Mouse (Mus musculus): ENCODE measurements at regions not wholly inside any gene's neighbourhood (a gene's known extent, or its start where the extent isn't known, plus 50 kb on each side); places are given as distances from the start of the nearest gene placed in this dataset.
A peak's percentile ranks its signal among the peaks of the same experiment; 100 is the strongest.

DNA sequence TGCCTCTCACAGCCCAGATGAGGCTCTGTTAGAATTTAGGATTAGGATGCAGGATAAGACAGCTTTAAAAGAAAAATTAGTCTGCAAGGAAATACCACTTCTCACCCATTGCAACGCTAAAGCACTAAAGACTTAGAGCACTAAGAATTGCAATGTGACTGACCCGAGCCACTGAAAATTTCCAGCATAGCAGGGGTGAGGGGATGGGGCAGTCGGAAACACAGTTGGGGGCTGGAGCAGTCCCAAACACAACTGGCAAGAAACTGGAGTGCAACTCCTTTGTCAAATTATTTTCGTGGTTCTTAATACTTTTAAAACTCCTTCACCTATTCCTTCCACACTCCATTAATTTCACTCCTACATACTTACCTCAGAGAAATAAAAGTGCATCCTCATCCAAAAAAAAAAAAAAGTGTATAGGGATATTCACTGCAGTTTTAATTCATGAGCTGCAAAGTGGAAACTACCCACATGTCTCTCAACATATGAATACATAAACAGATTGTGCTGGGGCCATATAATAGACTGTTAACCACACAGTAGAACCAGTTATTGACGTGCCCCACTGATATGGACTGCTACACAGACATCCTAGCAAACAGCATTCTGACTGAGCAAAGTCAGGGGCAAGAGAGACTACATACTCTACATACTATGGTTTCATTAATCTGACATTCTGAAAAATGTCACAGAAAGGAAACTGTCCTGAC is 210.3 kb upstream of the Btbd3 start:
- no peaks in the 10 kb centered on the region for H3K36me3 ChIP-seq
- no peaks in the 10 kb centered on the region for H3K27me3 ChIP-seq (ENCODE audit: low read depth, poor library complexity, severe bottlenecking)
- no peak for DNase-seq (ENCODE audit: low spot score)
- WGBS = 51% methylated on average over 5 of the region's 5 CpGs
- H3K9me3 ChIP-seq (replicated peaks) = no peaks in the 10 kb centered on the region
- H3K4me1 ChIP-seq = peaks cover 13% of the 10 kb centered on the region
- H3K27ac ChIP-seq (replicated peaks) = no peak overlapping the region
- H3K4me3 ChIP-seq = no peak overlapping the region

DNA sequence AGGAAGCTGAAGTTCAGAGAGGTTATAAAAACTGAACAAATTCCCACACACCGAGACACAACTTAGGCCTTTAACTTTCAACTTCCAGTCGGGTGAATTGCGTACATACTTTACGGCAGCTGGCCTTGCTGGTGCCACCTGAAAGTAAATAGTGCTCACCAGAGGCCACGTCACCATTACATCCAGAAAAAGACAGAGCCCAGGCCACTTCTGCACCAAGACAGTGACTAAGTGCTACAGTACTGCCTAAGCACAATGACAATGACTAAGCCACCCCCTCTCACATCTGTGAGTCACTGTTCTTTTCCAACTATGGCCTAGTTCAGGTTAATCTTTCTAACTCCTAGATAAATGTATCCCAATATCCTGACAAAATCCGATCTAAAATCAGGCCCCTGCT is 215.7 kb upstream of the Btbd3 start:
- WGBS = 86% methylated on average over 6 of the region's 6 CpGs

DNA sequence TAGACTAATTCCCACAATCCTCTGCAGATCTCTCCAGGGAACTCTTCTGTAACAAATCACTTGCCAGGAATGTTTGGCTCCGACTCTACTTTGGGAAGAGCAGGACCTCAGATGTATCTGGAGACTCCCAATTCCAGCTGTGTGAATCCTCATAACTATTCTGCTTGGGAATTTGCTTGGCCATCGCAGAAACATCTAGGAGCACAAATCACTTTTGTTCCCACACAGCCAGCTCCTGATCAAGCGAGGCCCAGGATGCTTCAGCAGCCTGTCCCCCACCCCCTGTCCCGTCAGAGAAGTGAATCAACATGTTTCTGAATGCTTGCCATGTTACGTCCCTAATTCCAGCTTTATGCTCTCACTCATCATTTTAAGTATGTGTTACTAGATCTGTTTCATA is 216.1 kb upstream of the Btbd3 start:
- H3K27me3 ChIP-seq (ENCODE audit: low read depth, poor library complexity, severe bottlenecking) = no peaks in the 10 kb centered on the region
- H3K27ac ChIP-seq (replicated peaks) = no peak overlapping the region
- 86% methylated on average over 5 of the region's 5 CpGs for WGBS
- no peak for DNase-seq (ENCODE audit: low spot score)
- H3K4me3 ChIP-seq = no peak overlapping the region
- H3K4me1 ChIP-seq = peaks cover 2% of the 10 kb centered on the region; the same call in 1 of the 2 replicates
- no peaks in the 10 kb centered on the region for H3K36me3 ChIP-seq
- H3K9me3 ChIP-seq (replicated peaks) = no peaks in the 10 kb centered on the region

More for the DNA sequence above, 215.7 kb upstream of the Btbd3 start:
- H3K36me3 ChIP-seq = no peaks in the 10 kb centered on the region
- peaks cover 6% of the 10 kb centered on the region for H3K4me1 ChIP-seq
- no peak overlapping the region for H3K4me3 ChIP-seq
- no peaks in the 10 kb centered on the region for H3K9me3 ChIP-seq (replicated peaks)
- no peak overlapping the region for H3K27ac ChIP-seq (replicated peaks)
- DNase-seq (ENCODE audit: low spot score) = no peak
- no peaks in the 10 kb centered on the region for H3K27me3 ChIP-seq (ENCODE audit: low read depth, poor library complexity, severe bottlenecking)

DNA sequence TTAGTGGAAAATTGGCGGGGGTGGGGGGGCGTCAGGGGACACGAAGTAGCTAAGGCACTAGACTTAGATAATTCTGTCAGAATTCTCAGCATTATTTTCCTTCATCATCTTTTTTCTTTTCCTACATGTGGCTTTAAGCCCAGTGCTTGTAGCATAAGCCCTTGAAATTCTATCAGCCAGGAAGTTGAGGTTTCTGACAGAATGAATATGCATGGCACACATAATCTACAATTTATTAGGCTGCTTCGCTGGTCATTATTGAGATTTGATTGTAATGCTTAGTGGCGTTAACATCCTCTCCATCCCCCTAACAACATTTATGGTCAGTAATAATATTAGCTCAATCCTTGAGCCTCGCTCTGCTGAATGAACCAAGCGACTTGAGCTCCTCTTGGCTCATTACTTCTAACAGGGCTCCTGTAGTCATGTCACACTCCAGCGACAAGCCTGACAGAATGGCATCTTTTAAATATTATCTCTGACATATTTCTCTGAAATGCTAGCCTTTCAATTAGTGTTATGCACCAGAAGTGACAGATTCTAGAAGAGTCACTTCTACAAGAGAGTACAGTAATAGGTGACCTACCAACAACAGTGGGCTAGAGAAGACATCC is 222.1 kb upstream of the Btbd3 start:
- no peaks in the 10 kb centered on the region for H3K36me3 ChIP-seq
- no peak overlapping the region for H3K4me3 ChIP-seq
- H3K27me3 ChIP-seq (ENCODE audit: low read depth, poor library complexity, severe bottlenecking) = no peaks in the 10 kb centered on the region
- H3K9me3 ChIP-seq (replicated peaks) = no peaks in the 10 kb centered on the region
- no peaks in the 10 kb centered on the region for H3K4me1 ChIP-seq
- DNase-seq (ENCODE audit: low spot score) = no peak
- H3K27ac ChIP-seq (replicated peaks) = no peak overlapping the region
- 91% methylated on average over 8 of the region's 8 CpGs for WGBS

- H3K27me3 ChIP-seq (ENCODE audit: low read depth, poor library complexity, severe bottlenecking) = no peaks in the 10 kb centered on the region
- H3K4me1 ChIP-seq = no peaks in the 10 kb centered on the region
- H3K27ac ChIP-seq (replicated peaks) = no peak overlapping the region
- H3K9me3 ChIP-seq (replicated peaks) = no peaks in the 10 kb centered on the region
- no peak overlapping the region for H3K4me3 ChIP-seq
- WGBS = 41% methylated on average over 11 of the region's 11 CpGs
- peak; percentile 64 for DNase-seq (ENCODE audit: low spot score)
- H3K36me3 ChIP-seq = no peaks in the 10 kb centered on the region
Measured at GRCm38 (mm10) chr2:138033379-138034122, 222.8 kb upstream of the Btbd3 start.

DNA sequence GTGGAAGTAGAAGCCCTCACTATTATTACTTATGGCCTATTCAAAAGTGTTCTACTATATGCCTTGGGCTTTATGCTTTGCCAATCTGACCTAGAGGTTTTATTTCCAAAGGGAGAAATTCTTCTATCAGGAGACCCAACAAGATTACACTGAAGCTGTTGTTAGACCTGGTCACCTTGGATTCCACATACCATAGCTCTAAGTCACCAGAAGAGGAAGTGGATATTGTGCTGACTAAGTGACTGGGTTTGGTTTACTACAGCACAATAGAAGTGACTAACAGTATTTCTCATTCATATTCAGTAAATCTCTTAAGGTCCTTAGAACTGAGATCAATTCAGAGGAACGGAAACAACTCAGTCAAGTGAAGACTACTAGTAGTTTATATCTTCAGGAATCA is 229.0 kb upstream of the Btbd3 start:
- H3K4me1 ChIP-seq = no peaks in the 10 kb centered on the region
- H3K9me3 ChIP-seq (replicated peaks) = no peaks in the 10 kb centered on the region
- 82% methylated on average over 1 of the region's 1 CpGs for WGBS
- H3K27me3 ChIP-seq (ENCODE audit: low read depth, poor library complexity, severe bottlenecking) = no peaks in the 10 kb centered on the region
- no peak for DNase-seq (ENCODE audit: low spot score)
- H3K27ac ChIP-seq (replicated peaks) = no peak overlapping the region
- H3K4me3 ChIP-seq = no peak overlapping the region
- H3K36me3 ChIP-seq = no peaks in the 10 kb centered on the region

- 86% methylated on average over 2 of the region's 2 CpGs for WGBS
- Histone ChIP-seq H3K36me3 (no peaks in the 10 kb centered on the region), H3K4me3 (no peak overlapping the region), H3K9me3 (replicated peaks) (no peaks in the 10 kb centered on the region), H3K27me3 (ENCODE audit: low read depth, poor library complexity, severe bottlenecking) (no peaks in the 10 kb centered on the region), H3K4me1 (no peaks in the 10 kb centered on the region), H3K27ac (replicated peaks) (no peak overlapping the region)
- no peak for DNase-seq (ENCODE audit: low spot score)
Measured at GRCm38 (mm10) chr2:138023558-138023957, 232.8 kb upstream of the Btbd3 start.

GRCm38 (mm10) chr2:137981766-137982165 is 274.6 kb upstream of the Btbd3 start:
- Histone ChIP-seq H3K27ac (replicated peaks) (no peak overlapping the region), H3K9me3 (replicated peaks) (no peaks in the 10 kb centered on the region), H3K36me3 (no peaks in the 10 kb centered on the region), H3K27me3 (ENCODE audit: low read depth, poor library complexity, severe bottlenecking) (no peaks in the 10 kb centered on the region), H3K4me3 (no peak overlapping the region), H3K4me1 (peaks cover 8% of the 10 kb centered on the region)
- WGBS = 50% methylated on average over 3 of the region's 3 CpGs
- no peak for DNase-seq (ENCODE audit: low spot score)

DNA sequence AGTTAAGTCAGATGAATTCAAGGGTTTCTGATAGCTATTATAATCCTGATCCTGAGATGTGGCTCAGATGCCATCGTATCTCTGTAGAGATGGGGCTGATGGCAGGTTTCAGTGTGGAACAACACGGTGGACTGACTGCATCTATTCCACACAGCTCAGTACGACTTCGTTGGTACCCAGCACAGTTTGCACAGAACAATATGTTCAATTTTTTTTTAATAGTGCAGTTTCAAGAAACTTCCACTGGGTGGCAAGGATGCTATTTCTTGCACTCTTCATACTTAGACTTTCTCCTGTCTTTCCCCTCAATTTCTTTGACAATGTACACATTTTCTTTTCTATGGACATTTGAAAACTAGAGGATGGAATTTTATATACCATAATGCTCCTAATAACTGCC is 278.6 kb upstream of the Btbd3 start:
- no peaks in the 10 kb centered on the region for H3K9me3 ChIP-seq (replicated peaks)
- DNase-seq (ENCODE audit: low spot score) = no peak
- H3K27ac ChIP-seq (replicated peaks) = no peak overlapping the region
- no peaks in the 10 kb centered on the region for H3K27me3 ChIP-seq (ENCODE audit: low read depth, poor library complexity, severe bottlenecking)
- H3K4me3 ChIP-seq = no peak overlapping the region
- peaks cover 22% of the 10 kb centered on the region for H3K4me1 ChIP-seq
- WGBS = 75% methylated on average over 4 of the region's 4 CpGs
- H3K36me3 ChIP-seq = no peaks in the 10 kb centered on the region

- Histone ChIP-seq H3K4me1 (peaks cover 14% of the 10 kb centered on the region), H3K9me3 (replicated peaks) (no peaks in the 10 kb centered on the region), H3K27me3 (ENCODE audit: low read depth, poor library complexity, severe bottlenecking) (no peaks in the 10 kb centered on the region), H3K27ac (replicated peaks) (no peak overlapping the region), H3K4me3 (no peak overlapping the region), H3K36me3 (no peaks in the 10 kb centered on the region)
- 67% methylated on average over 3 of the region's 3 CpGs for WGBS
- DNase-seq (ENCODE audit: low spot score) = no peak
Measured at GRCm38 (mm10) chr2:137974651-137975050, 281.7 kb upstream of the Btbd3 start.

- DNase-seq (ENCODE audit: low spot score) = no peak
- H3K4me3 ChIP-seq = no peak overlapping the region
- no peaks in the 10 kb centered on the region for H3K27me3 ChIP-seq (ENCODE audit: low read depth, poor library complexity, severe bottlenecking)
- H3K9me3 ChIP-seq (replicated peaks) = no peaks in the 10 kb centered on the region
- H3K27ac ChIP-seq (replicated peaks) = no peak overlapping the region
- no peaks in the 10 kb centered on the region for H3K36me3 ChIP-seq
- peaks cover 9% of the 10 kb centered on the region for H3K4me1 ChIP-seq
- 88% methylated on average over 4 of the region's 4 CpGs for WGBS
Measured at GRCm38 (mm10) chr2:137969156-137969555, 287.2 kb upstream of the Btbd3 start.

DNA sequence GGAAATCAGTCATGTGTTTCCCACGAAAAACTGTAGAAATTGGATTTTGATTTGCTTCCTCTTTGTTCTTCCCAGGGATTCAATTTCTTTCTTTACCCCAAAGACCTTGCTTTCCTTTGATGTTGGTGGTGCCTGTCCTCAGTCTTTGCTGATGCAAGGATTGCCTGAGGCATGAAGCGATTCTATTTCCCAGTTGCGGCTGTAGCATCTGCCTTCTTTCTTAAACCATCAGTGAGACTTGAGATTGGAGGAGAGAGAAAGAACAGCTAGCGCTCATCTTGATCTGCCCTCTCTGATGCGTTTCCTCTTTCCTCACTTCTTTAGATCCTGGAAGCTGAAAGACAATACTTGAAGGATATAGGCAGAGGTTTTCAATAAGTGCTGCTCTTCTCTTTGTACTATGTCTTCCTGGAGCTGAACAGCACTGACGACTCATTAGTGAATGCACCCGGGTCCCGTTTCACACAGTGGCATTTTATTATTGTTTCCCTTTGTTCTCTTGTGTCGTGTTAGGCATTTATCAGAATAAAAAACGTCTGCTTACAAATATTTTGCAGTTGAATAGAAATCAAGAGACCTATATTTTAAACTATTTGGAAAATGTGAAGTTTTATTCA is 289.8 kb upstream of the Btbd3 start:
- no peak overlapping the region for H3K4me3 ChIP-seq
- H3K27ac ChIP-seq (replicated peaks) = peak overlapping the region; percentile 46; the same call in 1 of the 2 replicates
- H3K27me3 ChIP-seq (ENCODE audit: low read depth, poor library complexity, severe bottlenecking) = no peaks in the 10 kb centered on the region
- peaks cover 6% of the 10 kb centered on the region for H3K4me1 ChIP-seq
- H3K9me3 ChIP-seq (replicated peaks) = no peaks in the 10 kb centered on the region
- no peaks in the 10 kb centered on the region for H3K36me3 ChIP-seq
- WGBS = 50% methylated on average over 10 of the region's 10 CpGs
- no peak for DNase-seq (ENCODE audit: low spot score)

GRCm38 (mm10) chr2:137954830-137955229 is 301.5 kb upstream of the Btbd3 start:
- Histone ChIP-seq H3K36me3 (no peaks in the 10 kb centered on the region), H3K27ac (replicated peaks) (no peak overlapping the region), H3K4me1 (no peaks in the 10 kb centered on the region), H3K27me3 (ENCODE audit: low read depth, poor library complexity, severe bottlenecking) (no peaks in the 10 kb centered on the region), H3K4me3 (no peak overlapping the region), H3K9me3 (replicated peaks) (no peaks in the 10 kb centered on the region)
- no peak for DNase-seq (ENCODE audit: low spot score)
- WGBS = 94% methylated on average over 2 of the region's 2 CpGs
